Mouse (Mus musculus): Measurements from ENCODE around the gene Kctd5. TPM values are rescaled to one million over a fixed set of nuclear protein-coding genes. Genes with fewer than 3 reads are reported as not detected.

Gene Kctd5
- polyA plus RNA-seq, 1 experiment from 2014 or later = 36.6 TPM

GRCm38 (mm10) chr17:24005049-24005448 is 68.2 kb downstream of the Kctd5 start:
- no peak overlapping the region for H3K4me2 ChIP-seq (ENCODE audit: low read depth, low read length)
- no peak for ATAC-seq (replicated peaks; ENCODE audit: extremely low read depth, insufficient read depth, low FRiP score)
- no peaks in the 10 kb centered on the region for H3K36me3 ChIP-seq (ENCODE audit: control insufficient read depth, insufficient read depth)
- no peak overlapping the region for H3K27ac ChIP-seq (ENCODE audit: low read length)
- H3K4me3 ChIP-seq (ENCODE audit: low read length) = no peak overlapping the region
- no peak overlapping the region for H3K9ac ChIP-seq (ENCODE audit: low read length)
- 92% methylated on average over 3 of the region's 3 CpGs for WGBS
- H3K9me3 ChIP-seq (replicated peaks; ENCODE audit: control insufficient read depth, low read length) = no peaks in the 10 kb centered on the region
- H3K27me3 ChIP-seq (ENCODE audit: control insufficient read depth, insufficient read depth, low read length) = 0 out of 2 replicates have a peak, but pooled peaks cover 2% of the 10 kb centered on the region
- peaks cover 7% of the 10 kb centered on the region for H3K4me1 ChIP-seq (ENCODE audit: control insufficient read depth, insufficient read depth, low read length)

- H3K27ac ChIP-seq (ENCODE audit: low read length) = no peak overlapping the region
- no peak overlapping the region for H3K9ac ChIP-seq (ENCODE audit: low read length)
- no peaks in the 10 kb centered on the region for H3K36me3 ChIP-seq (ENCODE audit: control insufficient read depth, insufficient read depth)
- H3K4me3 ChIP-seq (ENCODE audit: low read length) = no peak overlapping the region
- peaks cover 15% of the 10 kb centered on the region for H3K4me1 ChIP-seq (ENCODE audit: control insufficient read depth, insufficient read depth, low read length)
- no peak overlapping the region for H3K4me2 ChIP-seq (ENCODE audit: low read depth, low read length)
- H3K27me3 ChIP-seq (ENCODE audit: control insufficient read depth, insufficient read depth, low read length) = 0 out of 2 replicates have a peak, but pooled peaks cover 2% of the 10 kb centered on the region
- no peak for ATAC-seq (replicated peaks; ENCODE audit: extremely low read depth, insufficient read depth, low FRiP score)
- 83% methylated on average over 14 of the region's 14 CpGs for WGBS
- no peaks in the 10 kb centered on the region for H3K9me3 ChIP-seq (replicated peaks; ENCODE audit: control insufficient read depth, low read length)
These were observed 69.1 kb downstream of the Kctd5 start for GRCm38 (mm10) chr17:24004071-24004665.

- H3K27me3 ChIP-seq (ENCODE audit: control insufficient read depth, insufficient read depth, low read length) = 0 out of 2 replicates have a peak, but pooled peaks cover 2% of the 10 kb centered on the region
- 21% methylated on average over 5 of the region's 5 CpGs for WGBS
- no peak overlapping the region for H3K4me3 ChIP-seq (ENCODE audit: low read length)
- no peak overlapping the region for H3K9ac ChIP-seq (ENCODE audit: low read length)
- ATAC-seq (replicated peaks; ENCODE audit: extremely low read depth, insufficient read depth, low FRiP score) = peak; percentile 88
- H3K4me1 ChIP-seq (ENCODE audit: control insufficient read depth, insufficient read depth, low read length) = peaks cover 16% of the 10 kb centered on the region
- peak overlapping the region; percentile 71 for H3K27ac ChIP-seq (ENCODE audit: low read length)
- no peak overlapping the region for H3K4me2 ChIP-seq (ENCODE audit: low read depth, low read length)
- H3K9me3 ChIP-seq (replicated peaks; ENCODE audit: control insufficient read depth, low read length) = no peaks in the 10 kb centered on the region
- H3K36me3 ChIP-seq (ENCODE audit: control insufficient read depth, insufficient read depth) = no peaks in the 10 kb centered on the region
These were observed 72.9 kb downstream of the Kctd5 start for GRCm38 (mm10) chr17:24000404-24000803.

GRCm38 (mm10) chr17:23998383-23998782 is 74.9 kb downstream of the Kctd5 start:
- Histone ChIP-seq H3K4me1 (ENCODE audit: control insufficient read depth, insufficient read depth, low read length) (peaks cover 16% of the 10 kb centered on the region), H3K9ac (ENCODE audit: low read length) (no peak overlapping the region), H3K9me3 (replicated peaks; ENCODE audit: control insufficient read depth, low read length) (no peaks in the 10 kb centered on the region), H3K4me2 (ENCODE audit: low read depth, low read length) (no peak overlapping the region), H3K4me3 (ENCODE audit: low read length) (no peak overlapping the region), H3K27me3 (ENCODE audit: control insufficient read depth, insufficient read depth, low read length) (peaks cover 12% of the 10 kb centered on the region), H3K36me3 (ENCODE audit: control insufficient read depth, insufficient read depth) (no peaks in the 10 kb centered on the region), H3K27ac (ENCODE audit: low read length) (no peak overlapping the region)
- WGBS = 54% methylated on average over 6 of the region's 6 CpGs
- no peak for ATAC-seq (replicated peaks; ENCODE audit: extremely low read depth, insufficient read depth, low FRiP score)

GRCm38 (mm10) chr17:23997901-23998300 is 75.4 kb downstream of the Kctd5 start, which contains the start of gene Prss22:
TSS of gene Prss22 (minus strand) at chr17:23998100.
- Histone ChIP-seq H3K27me3 (ENCODE audit: control insufficient read depth, insufficient read depth, low read length) (peaks cover 12% of the 10 kb centered on the region), H3K27ac (ENCODE audit: low read length) (no peak within 1 kb of the TSS), H3K4me1 (ENCODE audit: control insufficient read depth, insufficient read depth, low read length) (peaks cover 16% of the 10 kb centered on the region), H3K4me2 (ENCODE audit: low read depth, low read length) (no peak within 1 kb of the TSS), H3K9ac (ENCODE audit: low read length) (no peak within 1 kb of the TSS), H3K9me3 (replicated peaks; ENCODE audit: control insufficient read depth, low read length) (no peaks in the 10 kb centered on the region), H3K36me3 (ENCODE audit: control insufficient read depth, insufficient read depth) (no peaks in the 10 kb centered on the region), H3K4me3 (ENCODE audit: low read length) (no peak within 1 kb of the TSS)
- 63% methylated on average over 2 of the region's 2 CpGs for WGBS
- ATAC-seq (replicated peaks; ENCODE audit: extremely low read depth, insufficient read depth, low FRiP score) = no peak

Small RNAs within 50 kb of the gene (microRNA-seq; reads per million reads assigned to microRNA genes)
- not detected for gene Gm27700

Other genes with a start within 250 kb of the Kctd5 start
- gene Elob, start 244.3 kb downstream of the Kctd5 start, polyA plus RNA-seq (2015; fragmentation: Nextera tagmentation; extraction: Ambion mirVana) = 812 and 839 TPM in 2 replicates
- not detected in 2 replicates for gene Prss33, start 237.4 kb downstream of the Kctd5 start, polyA plus RNA-seq (2015; fragmentation: Nextera tagmentation; extraction: Ambion mirVana)
- 0.11 and 0.50 TPM in 2 replicates for gene Prss32, start 229.6 kb downstream of the Kctd5 start, polyA plus RNA-seq (2015; fragmentation: Nextera tagmentation; extraction: Ambion mirVana)
- 0.21 and 0.22 TPM in 2 replicates for gene Prss41, start 229.3 kb downstream of the Kctd5 start, polyA plus RNA-seq (2015; fragmentation: Nextera tagmentation; extraction: Ambion mirVana)
- not detected in 2 replicates for gene Prss21, start 205.4 kb downstream of the Kctd5 start, polyA plus RNA-seq (2015; fragmentation: Nextera tagmentation; extraction: Ambion mirVana)
- gene Dcpp1, start 192.6 kb downstream of the Kctd5 start, polyA plus RNA-seq (2015; fragmentation: Nextera tagmentation; extraction: Ambion mirVana) = not detected in 2 replicates
- 0.21 TPM in 1 of 2 replicates, not detected in the other for gene Dcpp2, start 192.6 kb downstream of the Kctd5 start, polyA plus RNA-seq (2015; fragmentation: Nextera tagmentation; extraction: Ambion mirVana)
- gene Dcpp3, start 156.0 kb downstream of the Kctd5 start, polyA plus RNA-seq (2015; fragmentation: Nextera tagmentation; extraction: Ambion mirVana) = not detected in 2 replicates
- not detected in 2 replicates for gene Sbp, start 131.8 kb downstream of the Kctd5 start, polyA plus RNA-seq (2015; fragmentation: Nextera tagmentation; extraction: Ambion mirVana)
- gene Sbpl, start 118.2 kb downstream of the Kctd5 start, polyA plus RNA-seq (2015; fragmentation: Nextera tagmentation; extraction: Ambion mirVana) = not detected in 2 replicates
- gene Prss30, start 92.9 kb downstream of the Kctd5 start, polyA plus RNA-seq (2015; fragmentation: Nextera tagmentation; extraction: Ambion mirVana) = 0.39 and 0.40 TPM in 2 replicates
- 0.15 TPM in 1 of 2 replicates, not detected in the other for gene Prss22, start 75.4 kb downstream of the Kctd5 start, polyA plus RNA-seq (2015; fragmentation: Nextera tagmentation; extraction: Ambion mirVana)
- 0.14 and 0.15 TPM in 2 replicates for gene Prss27, start 35.3 kb downstream of the Kctd5 start, polyA plus RNA-seq (2015; fragmentation: Nextera tagmentation; extraction: Ambion mirVana)
- gene Pdpk1, start 77.4 kb upstream of the Kctd5 start, polyA plus RNA-seq (2015; fragmentation: Nextera tagmentation; extraction: Ambion mirVana) = 40.1 and 40.5 TPM in 2 replicates
- 25.2 and 28.0 TPM in 2 replicates for gene Amdhd2, start 90.3 kb upstream of the Kctd5 start, polyA plus RNA-seq (2015; fragmentation: Nextera tagmentation; extraction: Ambion mirVana)
- gene Atp6v0c, start 96.2 kb upstream of the Kctd5 start, polyA plus RNA-seq (2015; fragmentation: Nextera tagmentation; extraction: Ambion mirVana) = 522 and 538 TPM in 2 replicates
- gene Tbc1d24, start 132.1 kb upstream of the Kctd5 start, polyA plus RNA-seq (2015; fragmentation: Nextera tagmentation; extraction: Ambion mirVana) = 3.7 and 4.3 TPM in 2 replicates
- gene Ntn3, start 136.0 kb upstream of the Kctd5 start, polyA plus RNA-seq (2015; fragmentation: Nextera tagmentation; extraction: Ambion mirVana) = 1.3 and 1.6 TPM in 2 replicates
- gene Tedc2, start 147.4 kb upstream of the Kctd5 start, polyA plus RNA-seq (2015; fragmentation: Nextera tagmentation; extraction: Ambion mirVana) = 4.2 and 5.7 TPM in 2 replicates
- 37.0 and 43.2 TPM in 2 replicates for gene Ccnf, start 178.0 kb upstream of the Kctd5 start, polyA plus RNA-seq (2015; fragmentation: Nextera tagmentation; extraction: Ambion mirVana)